Mouse (Mus musculus) thymus, postnatal 25 days (tissue): Measurements from ENCODE around the gene Hist1h3f.
"Not testable (repeated sequence)": the region's sequence is repeated elsewhere in the genome, so short reads cannot be mapped to it uniquely, and the experiment has no call there.

Experiments
- DNase-seq: peaks from one replicate; pipeline ENCODE4 v3.0.0; 2022

Gene Hist1h3f

DNA sequence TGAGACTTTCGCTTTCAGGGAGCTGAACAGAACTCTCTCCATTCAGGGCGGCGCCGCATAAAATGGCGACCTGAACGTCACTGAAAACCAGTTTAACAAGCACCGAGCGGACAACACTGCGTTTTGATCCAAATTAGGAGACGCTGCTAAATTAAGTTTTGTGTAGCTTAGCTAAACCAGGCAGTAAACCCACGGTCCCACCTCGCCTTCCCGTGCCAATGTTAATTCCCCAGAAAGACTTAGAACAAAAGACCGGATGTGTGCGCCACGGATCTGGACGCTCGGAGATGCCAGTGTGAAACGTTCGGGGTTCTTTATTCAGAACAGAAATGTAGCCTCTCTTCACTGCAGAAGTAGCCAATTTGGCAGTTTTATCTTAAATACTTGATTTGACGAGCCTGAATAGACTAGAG, 41.2 kb downstream of the Hist1h3f start:
- peak; percentile 79 for DNase-seq

- peak; percentile 84 for DNase-seq
Observed at GRCm38 (mm10) chr13:23585442-23586098, 41.7 kb downstream of the Hist1h3f start.

DNA sequence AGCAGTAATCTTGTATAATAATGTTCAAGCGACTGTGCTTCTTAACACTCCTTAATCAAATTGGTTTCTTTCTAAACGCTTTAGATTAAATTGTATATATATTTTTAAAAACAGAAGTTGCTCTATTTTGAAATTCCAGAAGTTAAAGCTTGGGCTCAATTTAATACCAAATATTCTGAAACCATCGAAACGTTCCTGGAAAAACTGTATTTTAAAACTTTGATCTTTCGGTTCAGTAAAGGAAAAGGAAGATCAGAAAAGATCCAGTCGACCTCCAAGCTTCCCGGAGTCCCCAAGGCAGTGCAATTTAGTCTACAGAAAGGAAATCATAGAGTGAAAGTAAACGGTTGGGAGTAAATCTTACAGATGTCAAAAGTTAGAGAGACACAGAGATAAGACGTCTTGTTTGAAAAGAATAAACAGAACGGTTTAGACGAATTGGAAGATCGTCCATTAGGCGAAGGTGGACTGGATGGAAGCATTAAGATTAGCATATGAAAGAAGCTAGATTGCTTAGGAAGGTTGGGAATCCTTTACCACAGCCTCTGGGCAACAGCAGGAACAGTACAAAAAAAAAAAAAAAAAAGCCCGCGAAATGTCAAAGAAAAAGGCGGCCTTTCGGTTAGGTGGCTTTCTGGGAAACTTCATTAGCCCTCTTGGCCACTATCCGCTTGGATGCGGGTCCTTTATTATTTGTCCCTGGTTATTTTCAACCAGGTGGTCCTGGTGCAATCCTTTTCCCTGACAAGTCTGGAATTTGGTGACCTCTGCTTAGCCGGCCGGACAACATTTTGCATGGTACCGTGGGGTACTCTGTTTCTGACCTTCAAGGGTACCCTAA, 42.5 kb downstream of the Hist1h3f start:
- peak; percentile 27 for DNase-seq

GRCm38 (mm10) chr13:23586940-23587225, 43.0 kb downstream of the Hist1h3f start:
- DNase-seq: no peak

DNA sequence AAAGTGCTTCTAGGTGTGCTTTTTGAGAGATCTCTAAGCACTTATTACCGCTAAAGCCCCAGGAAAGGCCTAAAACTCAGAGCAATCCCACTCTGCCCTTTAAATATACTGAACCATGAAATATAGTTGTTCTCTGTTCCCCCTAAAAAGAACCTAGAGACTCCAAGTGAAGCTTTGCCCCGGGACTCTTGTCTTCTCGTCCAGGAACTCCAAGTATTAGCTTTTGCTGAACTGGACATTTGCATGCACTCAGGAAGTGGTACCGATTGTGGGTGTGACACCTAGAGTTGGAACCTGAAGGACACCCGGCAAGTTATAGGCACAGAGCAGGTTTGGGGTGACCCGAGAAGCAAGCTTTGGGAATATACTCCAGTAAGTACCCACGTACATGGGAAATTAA, 47.4 kb downstream of the Hist1h3f start:
- DNase-seq: no peak

DNA sequence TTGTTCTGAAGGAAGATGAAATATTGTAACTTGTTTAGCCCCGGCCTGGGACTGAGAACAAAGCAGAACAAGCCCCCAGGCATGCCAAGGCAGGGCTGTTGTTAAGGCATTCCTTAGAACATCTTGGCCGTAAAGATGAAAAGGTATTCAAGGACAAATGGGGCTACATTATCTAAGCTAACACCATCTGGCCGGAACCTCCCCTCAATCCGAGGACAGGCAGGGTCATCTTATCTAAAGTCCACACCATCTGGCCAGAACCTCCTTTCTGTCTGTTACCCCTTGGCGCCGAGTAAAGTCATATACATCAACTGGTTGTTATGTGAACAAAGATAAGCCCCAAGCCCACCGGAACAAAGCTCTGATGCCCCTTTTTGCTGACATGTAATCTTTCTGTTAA, 48.0 kb downstream of the Hist1h3f start:
- not testable (repeated sequence) for DNase-seq

DNA sequence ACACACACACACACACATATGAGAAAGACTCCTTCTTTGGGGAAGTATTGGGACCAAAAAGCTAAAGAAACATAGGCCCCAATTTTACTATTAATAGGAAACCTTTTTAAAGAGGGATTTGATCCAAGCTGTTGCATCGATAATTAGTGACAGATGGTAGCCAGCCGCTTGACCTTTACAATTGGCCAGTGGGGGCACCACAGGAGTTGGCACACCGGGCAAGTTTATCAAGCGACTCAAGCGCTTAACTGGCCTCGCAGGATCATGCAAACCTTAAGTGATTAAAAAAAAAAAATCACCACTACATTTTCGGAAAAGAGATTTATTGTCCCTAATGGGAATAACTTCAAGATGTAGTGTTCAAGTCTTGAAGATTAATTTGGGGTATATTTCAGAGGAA, 48.8 kb downstream of the Hist1h3f start:
- no peak for DNase-seq

DNA sequence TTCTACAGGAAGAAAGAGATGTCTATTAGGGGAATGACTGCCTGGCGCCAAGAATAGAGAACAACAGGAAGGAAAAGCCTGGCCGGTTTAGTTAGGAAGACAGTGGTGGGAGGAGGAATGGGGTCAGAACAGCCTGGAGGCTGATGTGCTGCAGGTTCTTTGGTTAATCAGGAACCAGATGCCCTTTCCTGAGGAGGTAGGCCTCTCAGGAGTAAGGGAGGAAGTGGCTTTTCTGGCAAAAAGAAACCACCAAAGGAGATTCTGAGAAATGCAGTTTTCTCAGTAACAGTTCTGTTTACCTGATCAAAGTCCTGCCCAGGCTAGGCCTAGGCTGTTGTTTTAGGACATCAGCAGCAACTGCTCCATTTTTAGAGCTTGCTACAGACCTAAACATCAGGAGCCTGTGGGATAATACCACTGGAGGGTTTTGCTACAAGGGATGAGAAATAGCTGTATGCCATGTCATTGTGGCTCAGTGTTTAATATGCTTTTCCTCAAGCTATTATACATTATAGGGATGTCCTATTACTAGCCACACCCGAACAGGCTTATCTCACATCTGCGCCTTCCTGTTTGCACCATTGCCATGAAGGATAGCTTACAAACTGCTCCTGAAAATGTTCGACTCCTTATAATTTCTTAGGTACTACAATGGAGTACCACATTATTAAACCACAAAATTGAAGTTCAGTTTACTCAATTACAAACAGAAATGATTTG, 49.4 kb downstream of the Hist1h3f start:
- DNase-seq: no peak
